Mouse (Mus musculus): Measurements from ENCODE around the gene Pkm. TPM values are rescaled to one million over a fixed set of nuclear protein-coding genes. Genes with fewer than 3 reads are reported as not detected.

Pkm gene
- polyA plus RNA-seq, 1 experiment, result 2,627 TPM

- H3K27me3 ChIP-seq (replicated peaks), result peaks cover 13% of the 10 kb centered on the region
- H3K9me3 ChIP-seq, result no peaks in the 10 kb centered on the region
- no peak overlapping the region for H3K4me3 ChIP-seq (replicated peaks)
- peaks cover 21% of the 10 kb centered on the region for H3K4me1 ChIP-seq
- no peaks in the 10 kb centered on the region for H3K36me3 ChIP-seq (replicated peaks; ENCODE audit: low read length)
- no peak for TF ChIP-seq GATA1 (IDR thresholded peaks at IDR 0.05; ENCODE audit: borderline replicate concordance, low read length)
- TF ChIP-seq FLI1 (IDR thresholded peaks at IDR 0.05; ENCODE audit: low read length), result no peak
Observed at GRCm38 (mm10) chr9:59723791-59724442, 67.7 kb downstream of the Pkm start.

- TF ChIP-seq GATA1 (IDR thresholded peaks at IDR 0.05; ENCODE audit: borderline replicate concordance, low read length), result no peak
- H3K27me3 ChIP-seq (replicated peaks), result peaks cover 8% of the 10 kb centered on the region
- no peaks in the 10 kb centered on the region for H3K9me3 ChIP-seq
Observed at GRCm38 (mm10) chr9:59725515-59725914, 69.3 kb downstream of the Pkm start.

GRCm38 (mm10) chr9:59727569-59728286, 71.6 kb downstream of the Pkm start:
- H3K36me3 ChIP-seq (replicated peaks; ENCODE audit: low read length), result no peaks in the 10 kb centered on the region
- peaks cover 21% of the 10 kb centered on the region for H3K4me1 ChIP-seq
- TF ChIP-seq GATA1 (IDR thresholded peaks at IDR 0.05; ENCODE audit: borderline replicate concordance, low read length), result no peak
- no peak for TF ChIP-seq FLI1 (IDR thresholded peaks at IDR 0.05; ENCODE audit: low read length)
- no peaks in the 10 kb centered on the region for H3K9me3 ChIP-seq
- H3K4me3 ChIP-seq (replicated peaks), result peak overlapping the region; percentile 65
- H3K27me3 ChIP-seq (replicated peaks), result peaks cover 8% of the 10 kb centered on the region

More at GRCm38 (mm10) chr9:59725515-59725914, 69.3 kb downstream of the Pkm start:
- Histone ChIP-seq H3K4me1 (peaks cover 21% of the 10 kb centered on the region), H3K36me3 (replicated peaks; ENCODE audit: low read length) (no peaks in the 10 kb centered on the region), H3K4me3 (replicated peaks) (no peak overlapping the region)

Other genes starting within 250 kb of the Pkm start
- 15.7 and 16.8 TPM in 2 replicates for gene Arih1, start 169.8 kb upstream of the Pkm start, polyA plus RNA-seq (2012; ENCODE audit: insufficient read depth, low replicate concordance)
- gene Hexa, start 116.8 kb upstream of the Pkm start, polyA plus RNA-seq (2012; ENCODE audit: insufficient read depth, low replicate concordance), result 125 and 176 TPM in 2 replicates
- gene Tmem202, start 116.5 kb upstream of the Pkm start, polyA plus RNA-seq (2012; ENCODE audit: insufficient read depth, low replicate concordance), result 0.11 TPM in 1 of 2 replicates, not detected in the other
- 2.1 TPM in 1 of 2 replicates, not detected in the other for gene Celf6, start 78.5 kb upstream of the Pkm start, polyA plus RNA-seq (2012; ENCODE audit: insufficient read depth, low replicate concordance)
- gene Parp6, start 39.1 kb upstream of the Pkm start, polyA plus RNA-seq (2012; ENCODE audit: insufficient read depth, low replicate concordance), result 5.5 and 6.2 TPM in 2 replicates
- gene Gramd2, start 23.8 kb downstream of the Pkm start, polyA plus RNA-seq (2012; ENCODE audit: insufficient read depth, low replicate concordance), result not detected in 2 replicates
- gene Senp8, start 94.3 kb downstream of the Pkm start, polyA plus RNA-seq (2012; ENCODE audit: insufficient read depth, low replicate concordance), result 0.40 TPM in 1 of 2 replicates, not detected in the other
- gene Myo9a, start 94.5 kb downstream of the Pkm start, polyA plus RNA-seq (2012; ENCODE audit: insufficient read depth, low replicate concordance), result 0.10 and 0.49 TPM in 2 replicates